Comparison of ENCODE assay signal across 17 mouse cellular contexts in the genomic region with DNA sequence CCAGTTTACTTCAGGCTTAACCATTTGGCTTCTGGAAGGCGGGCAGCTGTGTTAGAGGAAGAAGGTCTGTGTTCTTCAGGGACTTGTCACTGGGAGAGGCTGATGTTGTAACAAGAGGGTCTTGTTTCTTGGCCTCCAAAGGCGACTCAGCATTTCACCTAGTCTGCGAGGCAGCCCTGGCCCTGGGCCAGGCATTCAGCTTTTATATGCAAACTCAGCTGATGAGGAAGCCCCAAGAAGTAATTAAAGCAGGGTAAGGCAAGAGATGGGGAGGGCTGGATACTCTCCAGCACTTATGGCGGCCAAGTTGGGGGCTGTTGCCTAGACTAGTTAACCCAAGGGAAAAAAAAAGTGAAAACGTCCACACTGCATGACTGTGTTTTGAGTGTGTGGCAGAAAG.
DNase-seq lines count a peak whose midpoint lies in the region; ATAC-seq and TF ChIP-seq lines count a peak whose summit lies in the region.
"Had no signal": no experiment of that assay in that cellular context is flagged by ENCODE, and none has a peak within 500 bp of the region (broad histone marks: within the 10 kb centered on the region; RNA-seq: fewer than 3 reads in every experiment).

No protein-coding gene starts in this region.

- no peak overlapping the region for H3K4me2 ChIP-seq in lung, embryonic 14.5 days
- H3K4me2 ChIP-seq in limb, embryonic 14.5 days (replicated peaks; ENCODE audit: low read depth, low read length, severe bottlenecking) = no peak overlapping the region
- H3K4me2 ChIP-seq: embryonic facial prominence, embryonic 13.5 days; heart, embryonic 12.5 days; hindbrain, embryonic 15.5 days had no signal

- no peak for TF ChIP-seq CTCF in lung, embryonic 14.5 days (IDR thresholded peaks at IDR 0.05; ENCODE audit: low read depth)

- no peaks in the 10 kb centered on the region for H3K4me1 ChIP-seq in lung, embryonic 14.5 days (ENCODE audit: insufficient read depth)
- H3K4me1 ChIP-seq in limb, embryonic 14.5 days (ENCODE audit: control insufficient read depth, insufficient read depth, low read length) = 0 out of 2 replicates have a peak, but pooled peaks cover 2% of the 10 kb centered on the region
- H3K4me1 ChIP-seq: heart, embryonic 12.5 days had no signal

- H3K36me3 ChIP-seq in lung, embryonic 14.5 days (ENCODE audit: insufficient read depth) = no peaks in the 10 kb centered on the region
- H3K36me3 ChIP-seq in limb, embryonic 14.5 days (ENCODE audit: control insufficient read depth, insufficient read depth, low read length) = no peaks in the 10 kb centered on the region
- H3K36me3 ChIP-seq: embryonic facial prominence, embryonic 13.5 days; heart, embryonic 12.5 days; hindbrain, embryonic 15.5 days had no signal

- no peak overlapping the region for H3K27ac ChIP-seq in lung, embryonic 14.5 days (ENCODE audit: low read depth)
- H3K27ac ChIP-seq in limb, embryonic 14.5 days (replicated peaks; ENCODE audit: low read depth, low read length) = no peak overlapping the region
- H3K27ac ChIP-seq: embryonic facial prominence, embryonic 13.5 days; hindbrain, embryonic 15.5 days; kidney, postnatal 0 days had no signal

- peak; percentile 70 to 81 for DNase-seq in cerebellum, postnatal 10 days
- DNase-seq in cerebellum, adult 8-10 months = no peak
- peak; percentile 61 for DNase-seq in lung, embryonic 14.5 days
- no peak for DNase-seq in lung, postnatal 36 days
- peak; percentile 18 for DNase-seq in ZHBTc4 (ENCODE audit: low read depth, low spot score)
- DNase-seq in limb, embryonic 14.5 days (ENCODE audit: low spot score) = peak; percentile 48
- no peak for DNase-seq in left cerebral cortex, adult 9 months (ENCODE audit: low spot score in 2 of 2)
- DNase-seq: adrenal gland, adult 8-10 months; B cell, adult 2 months; layer of hippocampus, postnatal 36 days; lung, postnatal 14 days; thymus, adult 18-20 months had no signal

- TF ChIP-seq POLR2A in limb, embryonic 14.5 days (IDR thresholded peaks at IDR 0.05; ENCODE audit: borderline replicate concordance, extremely low read depth, insufficient read depth, insufficient read length) = no peak

- WGBS in lung, embryonic 14.5 days = 33% methylated on average over 5 of the region's 5 CpGs
- 23% methylated on average over 5 of the region's 5 CpGs for WGBS in limb, embryonic 14.5 days

- H3K27me3 ChIP-seq in lung, embryonic 14.5 days (ENCODE audit: insufficient read depth, low read length) = no peaks in the 10 kb centered on the region
- no peaks in the 10 kb centered on the region for H3K27me3 ChIP-seq in limb, embryonic 14.5 days (ENCODE audit: control insufficient read depth, insufficient read depth, low read length)
- H3K27me3 ChIP-seq: heart, embryonic 12.5 days; hindbrain, embryonic 15.5 days had no signal

- no peak overlapping the region for H3K4me3 ChIP-seq in lung, embryonic 14.5 days (ENCODE audit: low read depth, low read length)
- no peak overlapping the region for H3K4me3 ChIP-seq in limb, embryonic 14.5 days (replicated peaks; ENCODE audit: low read length)
- H3K4me3 ChIP-seq: embryonic facial prominence, embryonic 13.5 days; heart, embryonic 12.5 days; hindbrain, embryonic 15.5 days had no signal

- ATAC-seq in lung, embryonic 14.5 days (ENCODE audit: insufficient read depth) = no peak
- ATAC-seq in limb, embryonic 14.5 days (ENCODE audit: low FRiP score, low read depth) = peak; percentile 19; the same call in 1 of the 2 replicates
- ATAC-seq in CD4-positive, CD25-positive, alpha-beta regulatory T cell, adult 4 months = no peak

- no peak overlapping the region for H3K9ac ChIP-seq in lung, embryonic 14.5 days
- H3K9ac ChIP-seq in limb, embryonic 14.5 days (ENCODE audit: low read depth, low read length, severe bottlenecking) = no peak overlapping the region
- H3K9ac ChIP-seq: embryonic facial prominence, embryonic 13.5 days; heart, embryonic 12.5 days; hindbrain, embryonic 15.5 days had no signal

- H3K9me3 ChIP-seq in lung, embryonic 14.5 days (ENCODE audit: low read depth, low read length) = no peaks in the 10 kb centered on the region
- no peaks in the 10 kb centered on the region for H3K9me3 ChIP-seq in limb, embryonic 14.5 days (ENCODE audit: control insufficient read depth, low read length)
- H3K9me3 ChIP-seq: embryonic facial prominence, embryonic 13.5 days; heart, embryonic 12.5 days; hindbrain, embryonic 15.5 days had no signal

Comparison
In these comparisons a context has a peak if more than half of its experiments do, and no peak if none do; other contexts are left out.
1. DNase-seq: peak in cerebellum, postnatal 10 days (2 of 2), lung, embryonic 14.5 days (single experiment), ZHBTc4 (single experiment) and limb, embryonic 14.5 days (single experiment); none in cerebellum, adult 8-10 months (single experiment), lung, postnatal 36 days (single experiment) and left cerebral cortex, adult 9 months (0 of 2).